13 mouse cellular contexts compared by ENCODE assay signal in genomic region chr3:145704054-145704453, GRCm38 (mm10). TPM values are rescaled to one million over a fixed set of nuclear protein-coding genes. Genes with fewer than 3 reads are reported as not detected.
DNase-seq lines count a peak whose midpoint lies in the region; ATAC-seq and TF ChIP-seq lines count a peak whose summit lies in the region.
"Had no signal": no experiment of that assay in that cellular context is flagged by ENCODE, and none has a peak within 500 bp of the region (broad histone marks: within the 10 kb centered on the region; RNA-seq: fewer than 3 reads in every experiment).

No protein-coding gene starts in this region.

- no peak overlapping the region for H3K4me3 ChIP-seq in hindbrain, embryonic 10.5 days
- H3K4me3 ChIP-seq in hindbrain, postnatal 0 days (ENCODE audit: low read length): no peak overlapping the region
- no peak overlapping the region for H3K4me3 ChIP-seq in embryonic facial prominence, embryonic 10.5 days
- H3K4me3 ChIP-seq in embryonic facial prominence, embryonic 11.5 days (ENCODE audit: low read depth, low read length): no peak overlapping the region
- H3K4me3 ChIP-seq: erythroblast, embryonic 14.5 days; megakaryocyte, embryonic 14.5 days had no signal

- WGBS in hindbrain, embryonic 10.5 days: 64% methylated on average over 9 of the region's 9 CpGs
- 74% methylated on average over 9 of the region's 9 CpGs for WGBS in hindbrain, postnatal 0 days
- 60% methylated on average over 9 of the region's 9 CpGs for WGBS in embryonic facial prominence, embryonic 10.5 days
- WGBS in embryonic facial prominence, embryonic 11.5 days: 59% methylated on average over 9 of the region's 9 CpGs

- H3K36me3 ChIP-seq in hindbrain, embryonic 10.5 days: no peaks in the 10 kb centered on the region
- no peaks in the 10 kb centered on the region for H3K36me3 ChIP-seq in hindbrain, postnatal 0 days (ENCODE audit: insufficient read depth, low read length)
- H3K36me3 ChIP-seq in embryonic facial prominence, embryonic 10.5 days (replicated peaks): no peaks in the 10 kb centered on the region
- H3K36me3 ChIP-seq in embryonic facial prominence, embryonic 11.5 days (replicated peaks; ENCODE audit: control insufficient read depth, insufficient read depth, low read depth, low read length): no peaks in the 10 kb centered on the region

- no peak for TF ChIP-seq CTCF in hindbrain, postnatal 0 days (IDR thresholded peaks at IDR 0.05; ENCODE audit: low read depth)

- no peak for ATAC-seq in hindbrain, postnatal 0 days
- no peak for ATAC-seq in embryonic facial prominence, embryonic 11.5 days (replicated peaks; ENCODE audit: insufficient number of reproducible peaks, low FRiP score, low TSS enrichment, low read depth)

- H3K9ac ChIP-seq in hindbrain, postnatal 0 days (replicated peaks; ENCODE audit: low read length): no peak overlapping the region
- H3K9ac ChIP-seq in embryonic facial prominence, embryonic 11.5 days (replicated peaks; ENCODE audit: low read length): no peak overlapping the region

- no peak overlapping the region for H3K4me2 ChIP-seq in hindbrain, postnatal 0 days (ENCODE audit: low read depth, low read length)
- H3K4me2 ChIP-seq in embryonic facial prominence, embryonic 11.5 days (ENCODE audit: low read depth, low read length): no peak overlapping the region

- peak overlapping the region; percentile 84; the same call in 1 of the 2 replicates for H3K27ac ChIP-seq in hindbrain, embryonic 10.5 days
- H3K27ac ChIP-seq in hindbrain, postnatal 0 days: no peak overlapping the region
- H3K27ac ChIP-seq in embryonic facial prominence, embryonic 10.5 days (replicated peaks): peak overlapping the region; percentile 81
- 0 out of 2 replicates have a peak overlapping the region, but pooled peaks have one; percentile 57 for H3K27ac ChIP-seq in embryonic facial prominence, embryonic 11.5 days (replicated peaks; ENCODE audit: low read depth, low read length)

- DNase-seq in hindbrain, embryonic 10.5 days (ENCODE audit: low spot score): no peak
- no peak for DNase-seq in hindbrain, postnatal 0 days (ENCODE audit: low spot score)
- no peak for DNase-seq in embryonic facial prominence, embryonic 10.5 days (ENCODE audit: low spot score)
- DNase-seq in embryonic facial prominence, embryonic 11.5 days (ENCODE audit: low spot score): no peak
- DNase-seq in heart, postnatal 4 days: peak; percentile 8
- DNase-seq in urinary bladder, adult 18-20 months (ENCODE audit: low spot score in 2 of 2): no peak
- no peak for DNase-seq in cerebellum, adult 11-12 months
- DNase-seq: adrenal gland, postnatal 25 days; cerebellum, postnatal 14 days; left cerebral cortex, postnatal 4 days had no signal

- H3K27me3 ChIP-seq in hindbrain, embryonic 10.5 days (ENCODE audit: insufficient read depth, poor library complexity, severe bottlenecking): no peaks in the 10 kb centered on the region
- H3K27me3 ChIP-seq in hindbrain, postnatal 0 days (ENCODE audit: insufficient read depth, low read length): 0 out of 2 replicates have a peak, but pooled peaks cover 5% of the 10 kb centered on the region
- H3K27me3 ChIP-seq in embryonic facial prominence, embryonic 10.5 days (replicated peaks; ENCODE audit: low read depth, poor library complexity, severe bottlenecking): peaks cover 6% of the 10 kb centered on the region; the same call in 1 of the 2 replicates
- no peaks in the 10 kb centered on the region for H3K27me3 ChIP-seq in embryonic facial prominence, embryonic 11.5 days (ENCODE audit: control insufficient read depth, insufficient read depth, low read length)

- H3K4me1 ChIP-seq in hindbrain, embryonic 10.5 days (replicated peaks): peaks cover 21% of the 10 kb centered on the region
- H3K4me1 ChIP-seq in hindbrain, postnatal 0 days (ENCODE audit: insufficient read depth, low read length): no peaks in the 10 kb centered on the region
- H3K4me1 ChIP-seq in embryonic facial prominence, embryonic 10.5 days: peaks cover 35% of the 10 kb centered on the region
- H3K4me1 ChIP-seq in embryonic facial prominence, embryonic 11.5 days (ENCODE audit: control insufficient read depth, insufficient read depth, low read length): peaks cover 3% of the 10 kb centered on the region

- no peaks in the 10 kb centered on the region for H3K9me3 ChIP-seq in hindbrain, embryonic 10.5 days
- no peaks in the 10 kb centered on the region for H3K9me3 ChIP-seq in hindbrain, postnatal 0 days (ENCODE audit: low read length)
- no peaks in the 10 kb centered on the region for H3K9me3 ChIP-seq in embryonic facial prominence, embryonic 10.5 days
- H3K9me3 ChIP-seq in embryonic facial prominence, embryonic 11.5 days (replicated peaks; ENCODE audit: control insufficient read depth, low read length): no peaks in the 10 kb centered on the region

RNA-seq across cellular contexts. Expression of gene Ccn1, which starts 54.3 kb away (rescaled TPM):
- 42.9 and 43.4 TPM in 2 replicates for polyA plus RNA-seq in hindbrain, embryonic 10.5 days (2016; fragmentation: Nextera tagmentation; extraction: Ambion mirVana)
- total RNA-seq in hindbrain, postnatal 0 days (2014; rRNA removed): 2.9 and 8.2 TPM in 2 replicates
- 9.7 and 10.1 TPM in 2 replicates for polyA plus RNA-seq in hindbrain, postnatal 0 days (2015; fragmentation: Nextera tagmentation; extraction: Ambion mirVana)
- 40.2 and 42.2 TPM in 2 replicates for polyA plus RNA-seq in embryonic facial prominence, embryonic 10.5 days (2016; fragmentation: Nextera tagmentation; extraction: Ambion mirVana)
- polyA plus RNA-seq in embryonic facial prominence, embryonic 11.5 days (2014; fragmentation: Nextera tagmentation; extraction: Ambion mirVana): 28.9 and 29.6 TPM in 2 replicates
- total RNA-seq in heart, postnatal 4 days (2021): 10 to 100 TPM; 50.7 to 73.3 TPM
- total RNA-seq: neutrophil, adult 5-6 weeks had no signal

RNA-seq across cellular contexts. Expression of gene Ddah1, which starts 54.4 kb away (rescaled TPM):
- 22.3 and 24.7 TPM in 2 replicates for polyA plus RNA-seq in hindbrain, embryonic 10.5 days (2016; fragmentation: Nextera tagmentation; extraction: Ambion mirVana)
- 125 and 126 TPM in 2 replicates for total RNA-seq in hindbrain, postnatal 0 days (2014; rRNA removed)
- polyA plus RNA-seq in hindbrain, postnatal 0 days (2015; fragmentation: Nextera tagmentation; extraction: Ambion mirVana): 164 and 170 TPM in 2 replicates
- 16.5 and 22.4 TPM in 2 replicates for polyA plus RNA-seq in embryonic facial prominence, embryonic 10.5 days (2016; fragmentation: Nextera tagmentation; extraction: Ambion mirVana)
- polyA plus RNA-seq in embryonic facial prominence, embryonic 11.5 days (2014; fragmentation: Nextera tagmentation; extraction: Ambion mirVana): 23.7 and 28.0 TPM in 2 replicates
- total RNA-seq in heart, postnatal 4 days (2021): 10 to 100 TPM; 15.5 to 15.9 TPM
- total RNA-seq: neutrophil, adult 5-6 weeks had no signal
